Mouse (Mus musculus): ENCODE results near the gene Tro. TPM values are rescaled to one million over a fixed set of nuclear protein-coding genes. Genes with fewer than 3 reads are reported as not detected.

Gene Tro
- 10 to 100 TPM; 18.8 to 23.2 TPM for total RNA-seq (2021)
- long read RNA-seq, experiment 1, partial matches to known transcripts = 1 of 3 reads
- long read RNA-seq, experiment 1, other reads (novel, unspliced or antisense) = 2 of 3 reads
- long read RNA-seq, experiment 2, full-length matches to known transcripts = 2 of 11 reads
- long read RNA-seq, experiment 2, partial matches to known transcripts = 4 of 11 reads
- long read RNA-seq, experiment 2, other reads (novel, unspliced or antisense) = 5 of 11 reads

- DNase-seq (ENCODE audit: low spot score in 2 of 2) = no peak
These were observed at the start of gene Tro for GRCm38 (mm10) chrX:150656908-150657796. Gene Tro (minus strand): TSS chrX:150657583.

GRCm38 (mm10) chrX:150677505-150677904 is 20.1 kb upstream of the Tro start:
- DNase-seq (ENCODE audit: low spot score in 2 of 2) = no peak

- no peak for DNase-seq (ENCODE audit: low spot score in 2 of 2)
These were observed 5.4 kb upstream of the Tro start for GRCm38 (mm10) chrX:150662809-150663208.

GRCm38 (mm10) chrX:150657797-150658118 is 375 bp upstream of the Tro start:
- no peak for DNase-seq (ENCODE audit: low spot score in 2 of 2)

GRCm38 (mm10) chrX:150656122-150656907 is 1.1 kb downstream of the Tro start:
- no peak for DNase-seq (ENCODE audit: low spot score in 2 of 2)

- no peak for DNase-seq (ENCODE audit: low spot score in 2 of 2)
These were observed 21.0 kb downstream of the Tro start for GRCm38 (mm10) chrX:150636421-150636820.

- DNase-seq (ENCODE audit: low spot score in 2 of 2) = no peak
These were observed 58.5 kb downstream of the Tro start for GRCm38 (mm10) chrX:150598882-150599281.

Other genes with a start within 250 kb of the Tro start
- gene Tmem29, start 198.4 kb downstream of the Tro start, total RNA-seq (2021) = 10 to 100 TPM; 22.3 to 23.6 TPM
- gene Alas2, start 110.2 kb downstream of the Tro start, total RNA-seq (2021) = 10 to 100 TPM; 69.9 to 98.9 TPM
- gene Pfkfb1, start 69.4 kb downstream of the Tro start, total RNA-seq (2021) = 10 to 100 TPM; 11.6 to 12.0 TPM
- 10 to 100 TPM; 19.7 to 20.2 TPM for gene Apex2, start 67.7 kb downstream of the Tro start, total RNA-seq (2021)
- 100 to 1,000 TPM; 243 to 258 TPM for gene Maged2, start 156.8 kb upstream of the Tro start, total RNA-seq (2021)